ENCODE assay signal across 12 mouse cellular contexts in genomic region chr10:76584138-76584537, GRCm38 (mm10). TPM values are rescaled to one million over a fixed set of nuclear protein-coding genes. Genes with fewer than 3 reads are reported as not detected.
DNase-seq lines count a peak whose midpoint lies in the region; ATAC-seq and TF ChIP-seq lines count a peak whose summit lies in the region.
"Had no signal": no experiment of that assay in that cellular context is flagged by ENCODE, and none has a peak within 500 bp of the region (broad histone marks: within the 10 kb centered on the region; RNA-seq: fewer than 3 reads in every experiment).

No protein-coding gene starts in this region.

- WGBS in liver, embryonic 11.5 days, result 10% methylated on average over 10 of the region's 10 CpGs
- WGBS in liver, postnatal 0 days (ENCODE audit: insufficient replicate concordance), result 23% methylated on average over 9 of the region's 10 CpGs
- WGBS in forebrain, embryonic 12.5 days, result 9% methylated on average over 10 of the region's 10 CpGs
- WGBS in hindbrain, postnatal 0 days, result 18% methylated on average over 10 of the region's 10 CpGs
- 15% methylated on average over 9 of the region's 10 CpGs for WGBS in midbrain, postnatal 0 days

- H3K36me3 ChIP-seq in liver, embryonic 11.5 days (ENCODE audit: control insufficient read depth, insufficient read depth, low read length), result no peaks in the 10 kb centered on the region
- peaks cover 8% of the 10 kb centered on the region; the same call in 1 of the 2 replicates for H3K36me3 ChIP-seq in liver, postnatal 0 days (replicated peaks; ENCODE audit: insufficient read depth, low read length)
- no peaks in the 10 kb centered on the region for H3K36me3 ChIP-seq in forebrain, embryonic 12.5 days (replicated peaks)
- no peaks in the 10 kb centered on the region for H3K36me3 ChIP-seq in hindbrain, postnatal 0 days (ENCODE audit: insufficient read depth, low read length)
- H3K36me3 ChIP-seq in midbrain, postnatal 0 days (ENCODE audit: insufficient read depth, low read length), result no peaks in the 10 kb centered on the region

- peak overlapping the region; percentile 29; the same call in 1 of the 2 replicates for H3K4me2 ChIP-seq in liver, embryonic 11.5 days
- H3K4me2 ChIP-seq in liver, postnatal 0 days (ENCODE audit: low read depth, low read length), result no peak overlapping the region
- H3K4me2 ChIP-seq in forebrain, embryonic 12.5 days, result peak overlapping the region; percentile 32; the same call in 1 of the 2 replicates
- H3K4me2 ChIP-seq in hindbrain, postnatal 0 days (ENCODE audit: low read depth, low read length), result peak overlapping the region; percentile 38
- peak overlapping the region; percentile 29; the same call in 1 of the 2 replicates for H3K4me2 ChIP-seq in midbrain, postnatal 0 days (ENCODE audit: low read depth, low read length, poor library complexity, severe bottlenecking)

- no peak for TF ChIP-seq EP300 in liver, postnatal 0 days (IDR thresholded peaks at IDR 0.05; ENCODE audit: low read depth)

- no peak; the same call in 1 of the 2 replicates for ATAC-seq in liver, embryonic 11.5 days (replicated peaks; ENCODE audit: low FRiP score)
- ATAC-seq in liver, postnatal 0 days, result no peak
- ATAC-seq in forebrain, embryonic 12.5 days (ENCODE audit: low FRiP score), result no peak
- no peak for ATAC-seq in hindbrain, postnatal 0 days
- ATAC-seq in midbrain, postnatal 0 days (ENCODE audit: low FRiP score), result no peak
- ATAC-seq in granulocyte monocyte progenitor cell, adult 5-6 weeks (replicated peaks; ENCODE audit: poor library complexity, severe bottlenecking), result no peak

- no peak for DNase-seq in liver, embryonic 11.5 days (ENCODE audit: low spot score)
- no peak for DNase-seq in liver, postnatal 0 days
- no peak for DNase-seq in hindbrain, postnatal 0 days (ENCODE audit: low spot score)
- no peak for DNase-seq in midbrain, postnatal 0 days (ENCODE audit: low spot score)
- DNase-seq in Muller cell, postnatal 12 days (ENCODE audit: inconsistent ontology term), result no peak
- DNase-seq in embryo, embryonic 10 days (ENCODE audit: low spot score), result no peak
- DNase-seq: adrenal gland, postnatal 25 days; kidney, postnatal 14 days; lung, adult 2 months had no signal

- 0 out of 2 replicates have a peak, but pooled peaks cover 2% of the 10 kb centered on the region for H3K4me1 ChIP-seq in liver, embryonic 11.5 days (replicated peaks; ENCODE audit: control insufficient read depth, insufficient read depth, low read length)
- no peaks in the 10 kb centered on the region for H3K4me1 ChIP-seq in liver, postnatal 0 days (ENCODE audit: insufficient read depth)
- H3K4me1 ChIP-seq in forebrain, embryonic 12.5 days, result no peaks in the 10 kb centered on the region
- H3K4me1 ChIP-seq in hindbrain, postnatal 0 days (ENCODE audit: insufficient read depth, low read length), result no peaks in the 10 kb centered on the region
- H3K4me1 ChIP-seq in midbrain, postnatal 0 days (ENCODE audit: insufficient read depth, low read length), result no peaks in the 10 kb centered on the region

- H3K27me3 ChIP-seq in liver, embryonic 11.5 days (replicated peaks; ENCODE audit: control insufficient read depth, insufficient read depth, low read length), result 0 out of 2 replicates have a peak, but pooled peaks cover 2% of the 10 kb centered on the region
- no peaks in the 10 kb centered on the region for H3K27me3 ChIP-seq in liver, postnatal 0 days (ENCODE audit: insufficient read depth, low read length)
- peaks cover 8% of the 10 kb centered on the region for H3K27me3 ChIP-seq in forebrain, embryonic 12.5 days
- no peaks in the 10 kb centered on the region for H3K27me3 ChIP-seq in hindbrain, postnatal 0 days (ENCODE audit: insufficient read depth, low read length)
- H3K27me3 ChIP-seq in midbrain, postnatal 0 days (ENCODE audit: insufficient read depth, low read length), result 0 out of 2 replicates have a peak, but pooled peaks cover 4% of the 10 kb centered on the region

- TF ChIP-seq CTCF in liver, postnatal 0 days (IDR thresholded peaks at IDR 0.05; ENCODE audit: low read depth), result no peak
- TF ChIP-seq CTCF in hindbrain, postnatal 0 days (IDR thresholded peaks at IDR 0.05; ENCODE audit: low read depth), result no peak
- TF ChIP-seq CTCF in midbrain, postnatal 0 days (IDR thresholded peaks at IDR 0.05), result no peak

- H3K9ac ChIP-seq in liver, embryonic 11.5 days (ENCODE audit: low read depth, low read length), result no peak overlapping the region
- no peak overlapping the region for H3K9ac ChIP-seq in liver, postnatal 0 days (replicated peaks)
- no peak overlapping the region for H3K9ac ChIP-seq in forebrain, embryonic 12.5 days
- no peak overlapping the region for H3K9ac ChIP-seq in hindbrain, postnatal 0 days (replicated peaks; ENCODE audit: low read length)
- no peak overlapping the region for H3K9ac ChIP-seq in midbrain, postnatal 0 days (replicated peaks; ENCODE audit: low read length, poor library complexity, severe bottlenecking)

- no peak overlapping the region for H3K27ac ChIP-seq in liver, embryonic 11.5 days (ENCODE audit: low read depth, low read length)
- no peak overlapping the region for H3K27ac ChIP-seq in liver, postnatal 0 days (ENCODE audit: low read depth)
- no peak overlapping the region for H3K27ac ChIP-seq in forebrain, embryonic 12.5 days
- no peak overlapping the region for H3K27ac ChIP-seq in hindbrain, postnatal 0 days
- H3K27ac ChIP-seq in midbrain, postnatal 0 days (ENCODE audit: low read depth, low read length), result no peak overlapping the region

- H3K4me3 ChIP-seq in liver, embryonic 11.5 days (ENCODE audit: low read depth, low read length), result no peak overlapping the region
- H3K4me3 ChIP-seq in liver, postnatal 0 days (ENCODE audit: low read depth, low read length), result no peak overlapping the region
- H3K4me3 ChIP-seq in forebrain, embryonic 12.5 days (replicated peaks), result no peak overlapping the region
- H3K4me3 ChIP-seq in hindbrain, postnatal 0 days (ENCODE audit: low read length), result peak overlapping the region; percentile 7; the same call in 1 of the 2 replicates
- H3K4me3 ChIP-seq in midbrain, postnatal 0 days (ENCODE audit: low read depth, low read length), result no peak overlapping the region

- no peaks in the 10 kb centered on the region for H3K9me3 ChIP-seq in liver, embryonic 11.5 days (ENCODE audit: control insufficient read depth, low read length)
- no peaks in the 10 kb centered on the region for H3K9me3 ChIP-seq in liver, postnatal 0 days (ENCODE audit: low read length)
- no peaks in the 10 kb centered on the region for H3K9me3 ChIP-seq in forebrain, embryonic 12.5 days
- H3K9me3 ChIP-seq in hindbrain, postnatal 0 days (ENCODE audit: low read length), result no peaks in the 10 kb centered on the region
- no peaks in the 10 kb centered on the region for H3K9me3 ChIP-seq in midbrain, postnatal 0 days (ENCODE audit: low read length)

RNA-seq across cellular contexts. Expression of gene Ftcd, which starts 8.7 kb away (rescaled TPM):
- 13.3 and 17.3 TPM in 2 replicates for polyA plus RNA-seq in liver, embryonic 11.5 days (2014; fragmentation: Nextera tagmentation; extraction: Ambion mirVana)
- 171 TPM in 2 replicates for polyA plus RNA-seq in liver, postnatal 0 days (2015; fragmentation: Nextera tagmentation; extraction: Ambion mirVana)
- not detected in 2 replicates for polyA plus RNA-seq in forebrain, embryonic 12.5 days (2016; fragmentation: Nextera tagmentation; extraction: Ambion mirVana)
- 0.75 TPM in 1 of 2 replicates, not detected in the other for total RNA-seq in hindbrain, postnatal 0 days (2014; rRNA removed)
- 0.14 TPM in 1 of 2 replicates, not detected in the other for polyA plus RNA-seq in hindbrain, postnatal 0 days (2015; fragmentation: Nextera tagmentation; extraction: Ambion mirVana)
- 0.33 TPM in 1 of 2 replicates, not detected in the other for total RNA-seq in midbrain, postnatal 0 days (2014; rRNA removed)
- 0.07 and 0.09 TPM in 2 replicates for polyA plus RNA-seq in midbrain, postnatal 0 days (2015; fragmentation: Nextera tagmentation; extraction: Ambion mirVana)
- not detected in 2 replicates for total RNA-seq in granulocyte monocyte progenitor cell, adult 5-6 weeks (2014; fragmentation: Nextera tagmentation)
- not detected in 2 replicates for total RNA-seq in granulocyte monocyte progenitor cell, adult 5-6 weeks (2017)
- total RNA-seq: adrenal gland, postnatal 25 days had no signal

RNA-seq across cellular contexts. Expression of gene Spatc1l, which starts 22.1 kb away (rescaled TPM):
- polyA plus RNA-seq in liver, embryonic 11.5 days (2014; fragmentation: Nextera tagmentation; extraction: Ambion mirVana), result not detected in 2 replicates
- not detected in 2 replicates for polyA plus RNA-seq in liver, postnatal 0 days (2015; fragmentation: Nextera tagmentation; extraction: Ambion mirVana)
- polyA plus RNA-seq in forebrain, embryonic 12.5 days (2016; fragmentation: Nextera tagmentation; extraction: Ambion mirVana), result not detected in 2 replicates
- not detected in 2 replicates for total RNA-seq in hindbrain, postnatal 0 days (2014; rRNA removed)
- polyA plus RNA-seq in hindbrain, postnatal 0 days (2015; fragmentation: Nextera tagmentation; extraction: Ambion mirVana), result not detected in 2 replicates
- total RNA-seq in midbrain, postnatal 0 days (2014; rRNA removed), result not detected in 2 replicates
- polyA plus RNA-seq in midbrain, postnatal 0 days (2015; fragmentation: Nextera tagmentation; extraction: Ambion mirVana), result not detected in 2 replicates
- total RNA-seq in granulocyte monocyte progenitor cell, adult 5-6 weeks (2014; fragmentation: Nextera tagmentation), result not detected in 2 replicates
- not detected in 2 replicates for total RNA-seq in granulocyte monocyte progenitor cell, adult 5-6 weeks (2017)
- total RNA-seq: adrenal gland, postnatal 25 days; gastrocnemius, adult 18-20 months had no signal

RNA-seq across cellular contexts. Expression of gene Col6a2, which starts 39.3 kb away (rescaled TPM):
- 16.1 and 18.2 TPM in 2 replicates for polyA plus RNA-seq in liver, embryonic 11.5 days (2014; fragmentation: Nextera tagmentation; extraction: Ambion mirVana)
- 5.9 and 6.2 TPM in 2 replicates for polyA plus RNA-seq in liver, postnatal 0 days (2015; fragmentation: Nextera tagmentation; extraction: Ambion mirVana)
- polyA plus RNA-seq in forebrain, embryonic 12.5 days (2016; fragmentation: Nextera tagmentation; extraction: Ambion mirVana), result 14.8 and 18.7 TPM in 2 replicates
- 30.3 and 37.8 TPM in 2 replicates for total RNA-seq in hindbrain, postnatal 0 days (2014; rRNA removed)
- 20.3 and 22.2 TPM in 2 replicates for polyA plus RNA-seq in hindbrain, postnatal 0 days (2015; fragmentation: Nextera tagmentation; extraction: Ambion mirVana)
- total RNA-seq in midbrain, postnatal 0 days (2014; rRNA removed), result 31.5 and 32.6 TPM in 2 replicates
- 18.4 and 19.1 TPM in 2 replicates for polyA plus RNA-seq in midbrain, postnatal 0 days (2015; fragmentation: Nextera tagmentation; extraction: Ambion mirVana)
- not detected in 2 replicates for total RNA-seq in granulocyte monocyte progenitor cell, adult 5-6 weeks (2014; fragmentation: Nextera tagmentation)
- 0.13 TPM in 1 of 2 replicates, not detected in the other for total RNA-seq in granulocyte monocyte progenitor cell, adult 5-6 weeks (2017)

RNA-seq across cellular contexts. Expression of gene Lss, which starts 52.8 kb away (rescaled TPM):
- polyA plus RNA-seq in liver, embryonic 11.5 days (2014; fragmentation: Nextera tagmentation; extraction: Ambion mirVana), result 48.3 and 56.0 TPM in 2 replicates
- polyA plus RNA-seq in liver, postnatal 0 days (2015; fragmentation: Nextera tagmentation; extraction: Ambion mirVana), result 14.5 and 15.8 TPM in 2 replicates
- 51.8 and 58.6 TPM in 2 replicates for polyA plus RNA-seq in forebrain, embryonic 12.5 days (2016; fragmentation: Nextera tagmentation; extraction: Ambion mirVana)
- 55.1 and 68.1 TPM in 2 replicates for total RNA-seq in hindbrain, postnatal 0 days (2014; rRNA removed)
- 33.5 and 38.0 TPM in 2 replicates for polyA plus RNA-seq in hindbrain, postnatal 0 days (2015; fragmentation: Nextera tagmentation; extraction: Ambion mirVana)
- total RNA-seq in midbrain, postnatal 0 days (2014; rRNA removed), result 51.8 and 61.2 TPM in 2 replicates
- 26.4 and 28.4 TPM in 2 replicates for polyA plus RNA-seq in midbrain, postnatal 0 days (2015; fragmentation: Nextera tagmentation; extraction: Ambion mirVana)
- 1.8 and 13.6 TPM in 2 replicates for total RNA-seq in granulocyte monocyte progenitor cell, adult 5-6 weeks (2014; fragmentation: Nextera tagmentation)
- 4.9 and 5.7 TPM in 2 replicates for total RNA-seq in granulocyte monocyte progenitor cell, adult 5-6 weeks (2017)

Comparison
In these comparisons a context has a peak if more than half of its experiments do, and no peak if none do; other contexts are left out.
1. RNA of gene Ftcd, which starts 8.7 kb away (polyA plus RNA-seq): 171 TPM in liver, postnatal 0 days and 13.3 to 17.3 TPM in liver, embryonic 11.5 days; 0.07 to 0.09 TPM in midbrain, postnatal 0 days, 0.14 TPM in hindbrain, postnatal 0 days and not detected in forebrain, embryonic 12.5 days; every median in the first group is over 10 times any median in the second.